ENCODE assay signal across 25 mouse cellular contexts in genomic region chr11:73044229-73044755, GRCm38 (mm10). TPM values are rescaled to one million over a fixed set of nuclear protein-coding genes. Genes with fewer than 3 reads are reported as not detected.
DNase-seq lines count a peak whose midpoint lies in the region; ATAC-seq and TF ChIP-seq lines count a peak whose summit lies in the region.
"Had no signal": no experiment of that assay in that cellular context is flagged by ENCODE, and none has a peak within 500 bp of the region (broad histone marks: within the 10 kb centered on the region; RNA-seq: fewer than 3 reads in every experiment).

No protein-coding gene starts in this region.

- peak; percentile 7 for DNase-seq in cerebellum, adult 11-12 months
- no peak for DNase-seq in cerebellum, adult 11 months
- no peak for DNase-seq in limb, embryonic 10.5 days (ENCODE audit: low spot score)
- DNase-seq in R1 (ENCODE audit: low read depth, low spot score): peak; percentile 19
- DNase-seq in spleen, adult 18-20 months: no peak
- no peak for DNase-seq in gastrocnemius, adult 8-10 months (ENCODE audit: low spot score in 2 of 2)
- DNase-seq: adrenal gland, adult 8-10 months; cerebellum, adult 2 months; cerebellum, postnatal 36 days; gastrocnemius, postnatal 14 days; heart, adult 18-20 months; heart, postnatal 14 days; kidney, adult 11 months; kidney, postnatal 14 days; left cerebral cortex, postnatal 4 days; liver, postnatal 0 days; thymus, adult 2 months had no signal

- H3K4me2 ChIP-seq in limb, embryonic 13.5 days (replicated peaks): no peak overlapping the region
- no peak overlapping the region for H3K4me2 ChIP-seq in myocyte (ENCODE audit: low read depth)
- H3K4me2 ChIP-seq: forebrain, embryonic 15.5 days; heart, embryonic 13.5 days; hindbrain, embryonic 12.5 days; liver, embryonic 11.5 days; midbrain, embryonic 13.5 days; neural tube, embryonic 13.5 days had no signal

- peaks cover 20% of the 10 kb centered on the region for H3K4me1 ChIP-seq in limb, embryonic 13.5 days
- H3K4me1 ChIP-seq in limb, embryonic 10.5 days: peaks cover 26% of the 10 kb centered on the region

- no peaks in the 10 kb centered on the region for H3K9me3 ChIP-seq in limb, embryonic 13.5 days
- H3K9me3 ChIP-seq in limb, embryonic 10.5 days (replicated peaks): no peaks in the 10 kb centered on the region
- H3K9me3 ChIP-seq: forebrain, embryonic 15.5 days; heart, embryonic 13.5 days; hindbrain, embryonic 12.5 days; midbrain, embryonic 13.5 days; neural tube, embryonic 13.5 days had no signal

- no peak overlapping the region for H3K4me3 ChIP-seq in limb, embryonic 13.5 days
- H3K4me3 ChIP-seq in limb, embryonic 10.5 days: no peak overlapping the region
- no peak overlapping the region for H3K4me3 ChIP-seq in myocyte
- H3K4me3 ChIP-seq: forebrain, embryonic 15.5 days; heart, embryonic 13.5 days; hindbrain, embryonic 12.5 days; midbrain, embryonic 13.5 days; neural tube, embryonic 13.5 days had no signal

- no peak for ATAC-seq in limb, embryonic 13.5 days (ENCODE audit: low FRiP score, low read depth)
- ATAC-seq: forebrain, embryonic 15.5 days; liver, postnatal 0 days; midbrain, embryonic 13.5 days had no signal

- no peak overlapping the region for H3ac ChIP-seq in myocyte (ENCODE audit: control insufficient read depth, insufficient read length)

- no peak overlapping the region for H3K27ac ChIP-seq in limb, embryonic 13.5 days
- H3K27ac ChIP-seq in limb, embryonic 10.5 days: no peak overlapping the region
- H3K27ac ChIP-seq: forebrain, embryonic 15.5 days; heart, embryonic 13.5 days; hindbrain, embryonic 12.5 days; midbrain, embryonic 13.5 days; neural tube, embryonic 13.5 days had no signal

- H3K36me3 ChIP-seq in limb, embryonic 13.5 days: peaks cover 11% of the 10 kb centered on the region; the same call in 1 of the 2 replicates
- no peaks in the 10 kb centered on the region for H3K36me3 ChIP-seq in limb, embryonic 10.5 days
- H3K36me3 ChIP-seq in myocyte (ENCODE audit: control insufficient read depth, insufficient read depth): no peaks in the 10 kb centered on the region
- H3K36me3 ChIP-seq: forebrain, embryonic 15.5 days; heart, embryonic 13.5 days had no signal

- peaks cover 9% of the 10 kb centered on the region for H3K79me2 ChIP-seq in myocyte (ENCODE audit: control insufficient read depth, insufficient read depth)

- H3K27me3 ChIP-seq in limb, embryonic 13.5 days: no peaks in the 10 kb centered on the region
- no peaks in the 10 kb centered on the region for H3K27me3 ChIP-seq in limb, embryonic 10.5 days (ENCODE audit: low read depth, poor library complexity, severe bottlenecking)
- H3K27me3 ChIP-seq in myocyte (ENCODE audit: control insufficient read depth, insufficient read depth, insufficient read length): no peaks in the 10 kb centered on the region
- H3K27me3 ChIP-seq: forebrain, embryonic 15.5 days; heart, embryonic 13.5 days; hindbrain, embryonic 12.5 days; midbrain, embryonic 13.5 days; neural tube, embryonic 13.5 days had no signal

- H3K9ac ChIP-seq in limb, embryonic 13.5 days: 0 out of 2 replicates have a peak overlapping the region, but pooled peaks have one; percentile 25
- H3K9ac ChIP-seq: forebrain, embryonic 15.5 days; heart, embryonic 13.5 days; hindbrain, embryonic 12.5 days; liver, postnatal 0 days; midbrain, embryonic 13.5 days; neural tube, embryonic 13.5 days had no signal

- no peak for TF ChIP-seq POLR2A in myocyte (IDR thresholded peaks at IDR 0.05; ENCODE audit: insufficient read length, low read depth)

- WGBS in limb, embryonic 13.5 days: 49% methylated on average over 6 of the region's 6 CpGs
- WGBS in limb, embryonic 10.5 days: 53% methylated on average over 6 of the region's 6 CpGs

TF ChIP-seq in myocyte, 11 proteins besides CTCF, POLR2A, EP300 and RAD21:
- no peak for TF ChIP-seq E2F4 (IDR thresholded peaks at IDR 0.05; ENCODE audit: insufficient read depth)
- peak; percentile 65 for TF ChIP-seq USF1 (IDR thresholded peaks at IDR 0.05; ENCODE audit: low read depth)

RNA-seq across cellular contexts. Expression of gene Ncbp3, which starts 3.3 kb away (rescaled TPM):
- polyA plus RNA-seq in limb, embryonic 13.5 days (2015; fragmentation: Nextera tagmentation; extraction: Ambion mirVana): 14.0 and 14.5 TPM in 2 replicates
- 13.5 and 14.7 TPM in 2 replicates for polyA plus RNA-seq in limb, embryonic 10.5 days (2016; fragmentation: Nextera tagmentation; extraction: Ambion mirVana)
- polyA plus RNA-seq in myocyte (2012; fragmentation: generic; extraction: Trizol): 3.5 TPM
- total RNA-seq in gastrocnemius, adult 8-10 months (2022): 1 to 10 TPM; 2.3 to 3.3 (median 2.9) TPM

RNA-seq across cellular contexts. Expression of gene Camkk1, which starts 25.5 kb away (rescaled TPM):
- 11.3 and 12.7 TPM in 2 replicates for polyA plus RNA-seq in limb, embryonic 13.5 days (2015; fragmentation: Nextera tagmentation; extraction: Ambion mirVana)
- 3.6 and 6.3 TPM in 2 replicates for polyA plus RNA-seq in limb, embryonic 10.5 days (2016; fragmentation: Nextera tagmentation; extraction: Ambion mirVana)
- polyA plus RNA-seq in myocyte (2012; fragmentation: generic; extraction: Trizol): 3.3 TPM
- under 1 TPM; 0.22 to 0.32 (median 0.28) TPM for total RNA-seq in gastrocnemius, adult 8-10 months (2022)

RNA-seq across cellular contexts. Expression of gene P2rx1, which starts 45.4 kb away (rescaled TPM):
- polyA plus RNA-seq in limb, embryonic 13.5 days (2015; fragmentation: Nextera tagmentation; extraction: Ambion mirVana): 0.84 and 1.0 TPM in 2 replicates
- 0.68 and 0.84 TPM in 2 replicates for polyA plus RNA-seq in limb, embryonic 10.5 days (2016; fragmentation: Nextera tagmentation; extraction: Ambion mirVana)
- polyA plus RNA-seq in myocyte (2012; fragmentation: generic; extraction: Trizol): 0.24 TPM
- total RNA-seq in gastrocnemius, adult 8-10 months (2022): under 1 TPM; 0.24 to 0.52 (median 0.34) TPM

RNA-seq across cellular contexts. Expression of gene Itgae, which starts 46.1 kb away (rescaled TPM):
- polyA plus RNA-seq in limb, embryonic 13.5 days (2015; fragmentation: Nextera tagmentation; extraction: Ambion mirVana): 0.32 and 0.57 TPM in 2 replicates
- polyA plus RNA-seq in limb, embryonic 10.5 days (2016; fragmentation: Nextera tagmentation; extraction: Ambion mirVana): 0.48 and 0.58 TPM in 2 replicates
- 0.06 TPM for polyA plus RNA-seq in myocyte (2012; fragmentation: generic; extraction: Trizol)
- under 1 TPM in 3 of 4 experiments, not detected in 1; 0.08 to 0.10 (median 0.09) TPM for total RNA-seq in gastrocnemius, adult 8-10 months (2022)
- total RNA-seq: left cerebral cortex, postnatal 4 days had no signal

Comparison
In these comparisons a context has a peak if more than half of its experiments do, and no peak if none do; other contexts are left out.
1. DNase-seq: peak in cerebellum, adult 11-12 months (single experiment) and R1 (single experiment); none in cerebellum, adult 11 months (single experiment), limb, embryonic 10.5 days (single experiment), spleen, adult 18-20 months (0 of 2) and gastrocnemius, adult 8-10 months (0 of 2).